Mouse (Mus musculus): ENCODE results near the gene Rcan2. TPM values are rescaled to one million over a fixed set of nuclear protein-coding genes. Genes with fewer than 3 reads are reported as not detected.

The Rcan2 gene
- 0.03 and 0.14 TPM in 2 replicates for polyA plus RNA-seq (2012)

GRCm38 (mm10) chr17:43801077-43801476, at the start of gene Rcan2:
TSS of gene Rcan2 (plus strand) at chr17:43801351.

GRCm38 (mm10) chr17:44078631-44079350, 277.6 kb downstream of the Rcan2 start, which contains the start of gene Enpp5:
TSS of gene Enpp5 (plus strand) at chr17:44078813.

Other genes with a start within 250 kb of the Rcan2 start
- gene Pla2g7, start 233.3 kb upstream of the Rcan2 start, polyA plus RNA-seq (2012), result 0.05 and 0.15 TPM in 2 replicates
- gene Tdrd6, start 171.1 kb upstream of the Rcan2 start, polyA plus RNA-seq (2012), result not detected in 2 replicates
- 1.1 and 2.2 TPM in 2 replicates for gene Slc25a27, start 134.1 kb upstream of the Rcan2 start, polyA plus RNA-seq (2012)
- gene Cyp39a1, start 133.9 kb upstream of the Rcan2 start, polyA plus RNA-seq (2012), result 0.10 and 0.16 TPM in 2 replicates

All from megakaryocyte-erythroid progenitor cell, adult 5 weeks (primary cell).